Mouse (Mus musculus) cerebellum, adult 2 months (tissue): ENCODE data around the gene Eda.

Experiments used
- CTCF ChIP-seq: fragments of 200-500 bp; IDR thresholded peaks from 2 replicates; pipeline ENCODE4 v1.5.1; 2011; ENCODE audit warnings: low read depth, mild to moderate bottlenecking, control low read depth, low read length, moderate library complexity, borderline replicate concordance; ENCODE audit not compliant: insufficient read depth
- POLR2A ChIP-seq: fragments of 200-500 bp; IDR thresholded peaks from 2 replicates; pipeline ENCODE4 v1.6.1; 2011; ENCODE audit warnings: low read length, control low read depth, borderline replicate concordance; ENCODE audit not compliant: insufficient read depth

DNA sequence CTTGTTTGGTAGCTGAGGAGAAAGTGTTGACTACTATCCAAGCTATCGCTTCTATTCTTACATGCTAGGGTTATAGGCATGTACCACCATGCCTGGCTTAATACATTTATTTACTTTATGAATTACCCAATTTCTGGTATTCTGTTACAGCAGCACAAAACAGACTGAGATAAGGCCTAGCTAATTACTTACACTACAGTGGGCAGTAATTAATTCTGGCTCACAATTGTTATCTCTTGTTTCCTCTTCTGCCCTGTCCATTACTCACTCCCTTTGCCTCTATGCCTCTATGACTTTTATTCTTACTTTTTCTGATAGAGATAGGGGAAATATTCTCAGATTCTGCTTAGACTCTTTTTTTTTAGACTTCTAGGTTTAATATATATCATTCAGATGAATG is 18.0 kb downstream of the Eda start:
- TF ChIP-seq CTCF (no peak), POLR2A (no peak)
